Mouse (Mus musculus) retina, postnatal 1 day (tissue): ENCODE measurements around the gene Stac2.

Experiments
- DNase-seq: peaks from one replicate; pipeline ENCODE4 v3.0.0-alpha.2; 2012

Gene Stac2

GRCm38 (mm10) chr11:98049672-98050519 lies 3.4 kb downstream of the Stac2 start:
- DNase-seq, result no peak

- DNase-seq, result no peak
Observed at GRCm38 (mm10) chr11:98047745-98048144, 5.5 kb downstream of the Stac2 start.

DNA sequence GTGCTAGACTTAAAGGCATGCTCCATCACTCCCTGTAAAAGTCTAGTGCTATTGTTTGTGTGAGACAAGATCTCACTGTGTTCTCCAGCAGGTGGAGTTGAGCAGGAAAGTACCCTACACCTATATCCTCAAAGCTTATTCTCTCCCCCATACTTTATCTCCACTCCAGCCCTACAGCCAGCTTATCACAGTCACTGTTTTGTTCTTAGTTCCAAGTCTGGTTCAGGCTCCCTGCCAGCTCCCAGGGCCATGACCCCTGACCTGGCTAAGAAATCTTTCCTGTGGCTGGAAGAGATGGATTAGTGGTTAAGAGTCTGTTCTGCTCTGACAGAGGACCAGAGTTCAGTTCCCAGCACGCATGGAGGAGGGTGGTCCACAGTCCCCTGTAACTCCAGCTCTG lies 6.8 kb downstream of the Stac2 start:
- DNase-seq, result no peak

DNA sequence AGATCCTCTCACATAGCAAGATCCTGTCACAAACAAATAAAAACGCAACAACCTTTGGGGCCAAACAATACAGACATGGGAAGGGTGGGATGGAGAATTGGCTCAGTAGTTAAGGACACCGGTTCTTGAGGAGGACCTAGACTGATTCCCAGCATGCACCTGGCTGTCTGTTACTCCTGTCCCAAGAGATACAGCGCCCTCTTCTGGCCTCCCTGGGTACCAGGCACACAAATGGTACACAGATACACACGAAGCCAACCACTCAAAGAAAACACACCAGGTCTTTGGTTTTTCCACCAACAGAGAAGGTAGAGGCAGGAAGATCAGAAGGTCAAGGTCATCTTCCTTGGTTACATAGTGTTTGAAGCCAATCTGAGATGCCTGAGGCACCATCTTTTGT lies 7.7 kb downstream of the Stac2 start:
- DNase-seq, result no peak

- DNase-seq, result no peak
Observed at GRCm38 (mm10) chr11:98044074-98044473, 9.2 kb downstream of the Stac2 start.

DNA sequence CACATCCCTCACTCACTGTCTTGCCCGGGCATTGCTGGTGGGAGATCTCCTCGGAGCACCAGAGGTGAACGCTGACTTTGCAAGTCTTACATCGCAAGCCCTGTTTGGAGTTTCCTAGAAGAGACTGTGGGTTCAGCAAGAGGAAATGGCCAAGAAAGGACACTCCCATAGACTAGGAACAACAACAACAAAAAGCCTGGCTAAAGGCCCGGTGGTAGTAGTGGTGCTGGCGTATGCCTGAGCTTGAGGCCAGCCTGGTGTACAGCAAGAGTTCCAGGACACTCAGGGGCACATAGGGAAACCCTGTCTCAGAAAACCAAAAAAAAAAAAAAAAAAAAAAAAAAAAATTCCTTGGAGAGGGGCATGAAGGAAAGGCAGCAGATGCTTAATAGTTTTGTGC lies 10.5 kb downstream of the Stac2 start:
- DNase-seq, result no peak

GRCm38 (mm10) chr11:98040975-98041374 lies 12.3 kb downstream of the Stac2 start:
- no peak for DNase-seq

DNA sequence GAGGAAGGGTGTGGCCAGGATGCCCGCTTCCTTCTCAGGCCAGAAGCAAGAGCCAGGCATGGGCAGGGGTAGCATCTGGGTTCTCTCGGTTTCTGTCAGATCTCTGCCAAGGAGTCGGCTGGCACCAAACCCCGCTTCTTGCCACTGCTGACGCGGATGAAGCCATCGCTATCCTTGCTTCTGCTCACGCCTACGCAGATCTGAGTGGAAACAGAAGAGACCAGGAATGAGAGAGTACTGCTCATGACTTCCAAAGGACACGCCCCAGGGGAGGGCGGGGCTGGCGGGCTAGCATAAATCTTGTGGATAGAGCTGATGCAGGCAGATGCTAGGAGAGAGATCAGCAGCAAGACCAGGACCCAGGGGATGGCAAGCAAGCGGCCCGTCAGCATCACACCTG lies 15.4 kb downstream of the Stac2 start:
- no peak for DNase-seq

- peak; percentile 91 for DNase-seq
Observed at GRCm38 (mm10) chr11:98035977-98036377, 17.3 kb downstream of the Stac2 start.

- peak; percentile 88 for DNase-seq
Observed at GRCm38 (mm10) chr11:98034840-98035239, 18.4 kb downstream of the Stac2 start.

DNA sequence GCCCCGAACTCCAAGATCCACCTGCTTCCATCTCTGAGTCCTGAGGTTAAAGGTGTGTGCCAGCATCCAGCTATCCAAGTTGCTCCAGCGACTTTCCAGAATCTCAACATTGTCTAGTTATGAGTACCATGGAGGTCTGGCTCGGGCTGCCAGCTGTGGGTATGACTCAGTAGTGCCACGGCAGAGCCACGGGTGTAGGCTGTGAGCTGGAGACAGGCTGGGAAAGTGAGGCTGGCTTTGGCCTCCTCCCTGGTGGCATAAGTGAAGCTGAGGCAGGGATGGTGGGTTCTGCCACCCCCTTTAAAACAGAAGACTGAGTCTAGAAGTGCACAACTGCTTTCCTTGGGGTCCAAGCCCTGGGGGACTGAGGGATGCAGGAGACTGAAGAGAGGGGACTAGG lies 19.2 kb downstream of the Stac2 start:
- peak; percentile 12 for DNase-seq

- peak; percentile 87 for DNase-seq
Observed at GRCm38 (mm10) chr11:98031443-98031770, 21.9 kb downstream of the Stac2 start.

- DNase-seq, result no peak
Observed at GRCm38 (mm10) chr11:98030701-98031442, 22.4 kb downstream of the Stac2 start.

- DNase-seq, result no peak
Observed at GRCm38 (mm10) chr11:98027785-98028184, 25.5 kb downstream of the Stac2 start.

- DNase-seq, result no peak
Observed at GRCm38 (mm10) chr11:98027297-98027688, 26.0 kb downstream of the Stac2 start.

DNA sequence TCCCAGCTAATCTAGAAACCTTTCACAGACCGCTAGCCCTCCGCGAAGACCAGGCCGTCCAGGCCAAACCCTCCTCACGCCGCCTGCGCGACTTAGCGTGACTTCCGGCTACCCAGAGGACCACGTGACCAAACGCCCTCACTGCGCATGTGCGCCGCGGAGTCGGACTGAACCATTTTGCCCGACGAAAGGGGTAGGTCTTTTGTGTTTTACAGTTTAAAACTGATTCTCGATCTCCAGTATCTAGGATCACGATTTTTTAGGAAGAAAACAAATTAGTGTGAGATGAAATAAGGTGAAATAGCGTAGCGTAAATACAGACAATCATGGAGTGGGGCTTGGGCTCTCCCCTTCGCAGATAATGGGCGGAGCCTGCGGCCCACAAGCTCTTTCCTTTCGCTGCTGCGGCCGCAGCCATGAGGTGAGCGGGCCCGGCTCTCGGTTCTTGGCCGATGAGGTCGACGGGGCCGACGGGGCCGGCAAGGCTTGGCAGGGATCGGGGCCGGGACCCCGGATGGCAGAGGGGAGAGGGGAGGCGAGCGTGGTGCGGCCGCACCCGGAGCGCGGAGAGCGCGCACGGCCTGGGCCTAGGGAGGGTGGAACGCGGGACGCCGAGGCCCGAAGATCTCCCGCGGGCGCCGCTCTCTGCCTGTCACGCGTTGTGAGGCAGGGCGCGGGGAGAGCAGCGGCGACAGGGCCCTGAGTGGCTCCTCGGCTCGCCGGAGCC lies 26.5 kb downstream of the Stac2 start, which contains the start of gene Rpl19:
Gene Rpl19, plus strand, starts transcription at position 141 of the 727 bp plus-strand sequence.
- peak; percentile 96 for DNase-seq

- DNase-seq, result no peak
Observed at GRCm38 (mm10) chr11:98026248-98026569, 27.1 kb downstream of the Stac2 start.

DNA sequence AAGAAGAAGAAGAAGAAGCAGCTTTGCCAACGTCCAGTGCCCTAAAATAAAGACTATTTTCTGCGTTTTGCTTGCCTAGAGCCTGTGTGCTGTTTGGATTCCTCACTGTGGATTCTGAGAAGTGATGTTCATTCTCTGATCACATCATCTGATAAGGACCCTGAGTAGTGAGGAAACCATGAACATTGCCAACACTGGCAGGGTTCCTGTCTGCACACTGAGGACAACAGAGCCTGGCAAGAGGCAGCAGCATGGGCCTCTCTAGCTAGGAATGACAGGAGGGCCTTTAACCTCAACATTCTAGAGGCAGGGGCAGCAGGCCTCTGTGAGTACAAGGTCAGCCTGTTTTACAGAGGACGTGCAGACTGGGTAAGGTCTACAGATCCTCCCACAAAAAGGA lies 28.7 kb downstream of the Stac2 start:
- no peak for DNase-seq

DNA sequence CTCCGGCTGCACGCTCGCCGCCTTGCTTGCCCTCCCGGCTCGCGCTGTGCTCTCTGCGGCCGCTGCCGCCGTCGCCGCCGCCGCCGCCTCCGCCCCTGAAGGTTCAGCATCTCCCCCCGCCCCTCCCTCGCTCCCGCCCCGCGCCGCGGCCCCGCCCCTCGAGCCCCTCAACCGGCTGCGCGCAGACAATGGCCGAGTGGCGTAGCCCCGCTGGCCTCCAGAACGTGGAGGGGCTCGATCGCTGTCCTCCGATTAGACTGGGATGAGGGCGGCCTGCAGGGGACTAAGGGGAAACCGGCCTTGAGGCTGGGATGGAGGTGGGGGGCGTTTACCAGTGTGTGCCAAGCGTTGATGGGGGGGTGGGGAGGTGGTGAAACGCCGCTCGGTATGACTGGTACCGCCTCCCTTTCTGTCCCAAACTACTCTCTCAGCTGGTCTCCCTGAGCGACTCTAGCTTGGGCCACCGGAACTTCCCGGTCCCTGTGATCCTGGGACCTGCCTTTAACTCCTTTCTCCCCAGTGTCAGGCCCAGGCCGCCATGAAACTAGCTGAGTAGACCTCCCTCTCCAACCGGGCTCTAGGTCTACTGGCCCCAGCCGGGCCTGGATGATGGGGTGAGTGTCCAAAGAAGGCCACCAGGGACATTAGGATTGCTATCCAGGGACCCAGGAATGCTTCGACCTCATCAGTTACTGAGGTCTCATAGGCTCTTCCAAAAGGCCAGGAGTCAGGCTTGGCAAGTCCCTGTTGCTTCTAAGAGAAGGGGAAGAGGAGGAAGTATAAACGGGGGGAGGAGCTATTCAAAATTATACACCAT lies 30.5 kb downstream of the Stac2 start, which contains the start of gene Cacnb1:
Gene Cacnb1, minus strand, starts transcription at position 480 of the 817 bp plus-strand sequence.
- DNase-seq, result peak; percentile 90

GRCm38 (mm10) chr11:98022253-98022554 lies 31.1 kb downstream of the Stac2 start:
- DNase-seq, result no peak

DNA sequence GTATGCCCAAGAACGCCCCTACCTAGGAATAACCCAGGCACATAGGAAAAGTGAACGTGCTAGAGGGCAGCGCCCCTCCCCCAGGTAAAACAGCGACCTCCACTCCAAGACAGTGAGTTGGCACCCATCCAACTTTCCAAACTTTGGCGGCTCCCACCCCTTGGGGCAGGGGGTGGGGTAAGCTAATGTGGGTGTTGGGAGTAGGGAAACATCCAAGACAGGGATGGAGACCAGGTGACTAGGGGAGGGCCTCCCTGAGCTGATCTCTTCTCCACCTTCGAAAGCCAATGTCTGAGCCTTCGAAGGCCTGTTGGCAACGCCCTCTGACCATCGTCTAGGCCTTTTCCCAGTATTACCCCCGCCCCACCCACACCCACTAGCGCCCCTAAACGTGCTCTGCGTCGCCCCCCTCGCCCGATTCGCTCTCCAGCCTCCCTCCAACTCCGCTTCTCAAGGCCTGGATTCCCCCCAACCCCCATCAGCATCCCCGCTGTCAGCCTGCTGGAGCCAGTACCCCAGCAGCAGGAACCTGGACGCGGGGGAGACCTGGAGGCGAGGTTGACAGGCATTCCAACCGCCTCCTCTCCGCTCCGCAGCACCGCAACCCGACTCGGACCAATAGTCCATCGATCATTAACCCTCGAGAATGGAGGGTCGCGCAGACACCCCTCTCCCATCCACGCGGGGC lies 31.6 kb downstream of the Stac2 start:
- DNase-seq, result peak; percentile 61

GRCm38 (mm10) chr11:98021118-98021517 lies 32.1 kb downstream of the Stac2 start:
- no peak for DNase-seq
